Mouse (Mus musculus): ENCODE measurements around the gene Gm10912. TPM values are rescaled to one million over a fixed set of nuclear protein-coding genes. Genes with fewer than 3 reads are reported as not detected.
"Not testable (repeated sequence)": the region's sequence is repeated elsewhere in the genome, so short reads cannot be mapped to it uniquely, and the experiment has no call there.

Gene Gm10912
- polyA plus RNA-seq (2016; fragmentation: Nextera tagmentation; extraction: Ambion mirVana): not detected in 2 replicates

DNA sequence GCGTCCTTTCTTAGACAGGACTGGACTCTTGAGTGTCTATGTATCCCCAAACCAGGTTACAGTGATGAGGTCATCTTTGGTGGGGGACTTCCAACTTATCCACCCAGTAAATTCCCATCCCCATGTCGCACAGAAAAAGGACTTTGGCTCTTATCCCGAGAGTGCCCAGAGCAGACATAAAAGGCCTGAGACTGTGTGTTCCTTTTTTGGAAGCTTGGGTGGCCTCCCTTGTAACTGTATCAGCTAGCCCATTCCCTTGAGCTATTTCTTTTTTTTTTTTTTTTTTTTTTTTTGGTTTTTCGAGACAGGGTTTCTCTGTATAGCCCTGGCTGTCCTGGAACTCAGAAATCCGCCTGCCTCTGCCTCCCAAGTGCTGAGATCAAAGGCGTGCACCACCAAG lies at the start of gene Gm10912:
Gm10912 (plus strand) TSS at position 301 of the 400 bp plus-strand sequence.
- not testable (repeated sequence) for H3K4me3 ChIP-seq; H3K27me3 ChIP-seq (replicated peaks); H3K36me3 ChIP-seq; H3K4me2 ChIP-seq (replicated peaks); H3K9me3 ChIP-seq; ATAC-seq (ENCODE audit: low FRiP score, low read depth); H3K4me1 ChIP-seq; H3K9ac ChIP-seq; H3K27ac ChIP-seq
- 92% methylated on average over 6 of the region's 6 CpGs for WGBS

DNA sequence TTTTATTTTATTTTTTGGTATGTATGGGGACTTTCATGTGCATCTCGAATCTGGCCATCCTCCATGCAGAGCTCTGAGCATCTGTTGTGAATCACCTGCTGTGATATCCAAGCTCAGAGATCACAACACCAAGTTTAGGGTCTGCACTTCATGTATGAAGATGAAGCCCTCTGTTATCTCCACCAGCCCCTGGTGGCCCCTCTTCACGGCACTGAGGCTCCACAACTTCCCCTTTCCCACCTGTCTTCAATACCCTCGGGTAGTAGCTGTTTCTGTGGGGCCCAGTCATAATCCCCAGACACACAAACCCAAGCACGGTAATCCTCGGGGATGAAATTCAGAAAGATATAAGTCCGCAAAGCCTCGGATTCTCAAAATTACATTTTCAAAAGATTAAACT lies 42.5 kb upstream of the Gm10912 start:
- Histone ChIP-seq H3K9me3 (no peaks in the 10 kb centered on the region), H3K4me2 (replicated peaks) (no peak overlapping the region), H3K36me3 (no peaks in the 10 kb centered on the region), H3K9ac (no peak overlapping the region), H3K27ac (no peak overlapping the region), H3K27me3 (replicated peaks) (no peaks in the 10 kb centered on the region), H3K4me1 (no peaks in the 10 kb centered on the region), H3K4me3 (no peak overlapping the region)
- no peak for ATAC-seq (ENCODE audit: low FRiP score, low read depth)
- 87% methylated on average over 7 of the region's 7 CpGs for WGBS

DNA sequence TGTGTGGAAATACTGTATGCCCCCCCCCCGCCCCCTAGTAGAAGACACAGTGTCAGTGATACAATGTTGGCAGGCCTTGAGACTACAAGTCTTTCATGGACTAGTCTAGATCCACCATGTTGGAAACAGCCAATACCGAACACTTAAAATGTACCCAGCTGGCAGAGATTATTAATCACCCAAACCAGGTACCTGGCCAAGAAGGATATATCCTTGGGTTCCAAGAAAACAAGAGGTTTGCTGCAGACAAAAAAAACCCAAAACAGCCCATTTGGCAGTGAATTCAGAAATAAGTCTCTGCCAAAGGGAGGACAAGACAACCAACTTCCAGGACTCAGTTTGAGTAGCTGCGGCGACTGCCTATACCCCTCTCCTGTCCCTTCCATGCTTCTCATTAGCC lies 41.0 kb upstream of the Gm10912 start:
- Histone ChIP-seq H3K4me1 (peaks cover 13% of the 10 kb centered on the region), H3K4me2 (replicated peaks) (no peak overlapping the region), H3K36me3 (no peaks in the 10 kb centered on the region), H3K27ac (no peak overlapping the region), H3K4me3 (no peak overlapping the region), H3K9ac (no peak overlapping the region), H3K9me3 (no peaks in the 10 kb centered on the region), H3K27me3 (replicated peaks) (no peaks in the 10 kb centered on the region)
- WGBS: 92% methylated on average over 4 of the region's 4 CpGs
- ATAC-seq (ENCODE audit: low FRiP score, low read depth): no peak

DNA sequence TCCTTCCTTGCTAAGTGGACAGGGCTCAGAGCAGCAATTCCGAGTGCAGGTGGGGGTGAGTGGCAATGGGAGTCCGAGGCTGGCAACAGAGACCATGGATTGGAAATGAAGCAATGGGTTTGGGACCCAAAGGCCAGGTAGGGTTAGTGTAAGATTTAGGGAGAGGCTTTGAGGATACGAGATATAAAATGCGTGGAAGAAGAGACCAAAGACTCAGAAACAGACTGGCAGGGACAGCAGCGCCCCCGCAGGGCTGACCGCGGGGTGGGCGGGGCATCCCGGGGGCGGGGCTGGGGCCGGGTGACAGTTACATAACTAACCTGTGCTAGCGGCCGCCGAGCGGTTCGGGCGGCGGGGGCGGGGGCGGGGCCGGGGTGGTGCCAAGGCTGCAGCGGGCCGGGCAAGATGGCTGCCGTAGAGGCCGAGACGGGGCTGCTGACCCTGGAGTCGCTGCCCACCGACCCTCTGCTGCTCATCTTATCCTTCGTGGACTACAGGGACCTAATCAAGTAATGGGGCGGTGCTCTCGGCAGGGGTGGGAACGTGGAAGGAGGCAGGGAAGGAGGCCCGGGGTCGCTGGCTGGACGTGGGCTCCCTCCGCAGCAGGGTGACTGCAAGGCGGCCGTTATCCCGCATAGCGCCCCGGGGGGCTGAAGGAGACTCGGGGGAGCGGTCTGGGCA lies 38.0 kb upstream of the Gm10912 start, which contains the start of gene Fbxo3:
Fbxo3 (plus strand) TSS at position 264 of the 681 bp plus-strand sequence.
- Histone ChIP-seq H3K9ac (peak within 1 kb of the TSS; percentile 84), H3K4me1 (peaks cover 14% of the 10 kb centered on the region), H3K36me3 (peaks cover 5% of the 10 kb centered on the region; the same call in 1 of the 2 replicates), H3K4me2 (replicated peaks) (peak within 1 kb of the TSS; percentile 92), H3K27me3 (replicated peaks) (no peaks in the 10 kb centered on the region), H3K9me3 (no peaks in the 10 kb centered on the region), H3K4me3 (peak within 1 kb of the TSS; percentile 71), H3K27ac (0 out of 2 replicates have a peak within 1 kb of the TSS, but pooled peaks have one; percentile 18)
- WGBS: 1% methylated on average over 44 of the region's 44 CpGs
- ATAC-seq (ENCODE audit: low FRiP score, low read depth): peak; percentile 97

DNA sequence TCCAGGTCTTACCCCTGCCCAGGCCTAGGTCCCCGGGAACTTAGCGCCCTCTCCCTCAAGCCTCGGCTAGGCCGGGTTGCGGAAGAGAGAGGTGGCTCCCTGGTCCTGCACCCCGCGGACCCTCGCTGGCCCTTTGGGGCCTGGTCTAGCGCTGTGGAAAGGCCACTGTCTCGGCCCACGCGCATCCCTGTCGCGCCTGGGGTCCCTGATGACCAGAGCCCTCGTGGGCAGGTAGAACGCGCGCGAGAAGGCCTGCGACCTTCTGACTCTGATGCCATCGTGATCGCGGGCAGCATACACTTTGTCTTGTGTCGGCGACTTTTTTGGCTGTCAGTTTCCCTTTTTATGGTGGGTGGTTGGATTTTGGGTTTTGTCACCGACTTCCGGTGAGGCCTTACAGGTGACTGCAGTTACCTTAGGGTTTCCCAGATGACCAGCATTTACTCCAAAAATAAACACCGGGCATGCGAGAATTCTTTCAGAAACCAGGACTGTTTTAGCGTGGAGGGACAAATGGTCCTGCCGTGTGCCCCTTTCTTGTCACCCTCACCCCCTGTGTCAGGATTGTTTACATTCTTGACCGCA lies 37.4 kb upstream of the Gm10912 start, which contains the start of gene 4931422A03Rik:
4931422A03Rik (minus strand) TSS at position 223 of the 585 bp plus-strand sequence.
- no peaks in the 10 kb centered on the region for H3K27me3 ChIP-seq (replicated peaks)
- peak within 1 kb of the TSS; percentile 92 for H3K4me2 ChIP-seq (replicated peaks)
- peaks cover 14% of the 10 kb centered on the region for H3K4me1 ChIP-seq
- peak; percentile 72 for ATAC-seq (ENCODE audit: low FRiP score, low read depth)
- H3K9ac ChIP-seq: peak within 1 kb of the TSS; percentile 84
- peak within 1 kb of the TSS; percentile 71 for H3K4me3 ChIP-seq
- H3K27ac ChIP-seq: 0 out of 2 replicates have a peak within 1 kb of the TSS, but pooled peaks have one; percentile 18
- under 1% methylated on average over 32 of the region's 32 CpGs for WGBS
- H3K36me3 ChIP-seq: peaks cover 5% of the 10 kb centered on the region; the same call in 1 of the 2 replicates
- H3K9me3 ChIP-seq: no peaks in the 10 kb centered on the region

DNA sequence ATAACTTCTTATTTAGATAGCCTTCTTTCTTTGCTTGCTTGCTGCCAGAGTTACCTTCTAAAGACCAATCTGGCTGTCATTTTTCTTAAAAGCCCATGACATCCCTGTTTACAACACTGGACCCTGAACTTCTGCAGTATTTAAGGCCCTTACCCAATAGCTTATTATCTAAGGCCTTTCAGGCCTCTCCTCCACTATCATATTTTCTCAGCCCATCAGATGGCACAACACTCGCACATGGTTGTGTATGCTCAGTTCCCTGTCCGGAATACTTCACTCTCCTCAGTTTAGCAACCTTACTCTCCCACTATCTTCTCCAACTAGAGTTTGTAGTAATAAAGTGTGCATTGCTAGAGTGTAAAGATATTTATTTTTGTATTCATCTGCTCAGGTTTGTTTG lies 36.6 kb upstream of the Gm10912 start:
- WGBS: 79% methylated on average over 2 of the region's 2 CpGs
- H3K4me3 ChIP-seq: no peak overlapping the region
- no peak overlapping the region for H3K9ac ChIP-seq
- H3K4me2 ChIP-seq (replicated peaks): peak overlapping the region; percentile 92
- no peaks in the 10 kb centered on the region for H3K27me3 ChIP-seq (replicated peaks)
- H3K27ac ChIP-seq: no peak overlapping the region
- H3K36me3 ChIP-seq: peaks cover 8% of the 10 kb centered on the region
- peaks cover 14% of the 10 kb centered on the region for H3K4me1 ChIP-seq
- no peak for ATAC-seq (ENCODE audit: low FRiP score, low read depth)
- no peaks in the 10 kb centered on the region for H3K9me3 ChIP-seq

DNA sequence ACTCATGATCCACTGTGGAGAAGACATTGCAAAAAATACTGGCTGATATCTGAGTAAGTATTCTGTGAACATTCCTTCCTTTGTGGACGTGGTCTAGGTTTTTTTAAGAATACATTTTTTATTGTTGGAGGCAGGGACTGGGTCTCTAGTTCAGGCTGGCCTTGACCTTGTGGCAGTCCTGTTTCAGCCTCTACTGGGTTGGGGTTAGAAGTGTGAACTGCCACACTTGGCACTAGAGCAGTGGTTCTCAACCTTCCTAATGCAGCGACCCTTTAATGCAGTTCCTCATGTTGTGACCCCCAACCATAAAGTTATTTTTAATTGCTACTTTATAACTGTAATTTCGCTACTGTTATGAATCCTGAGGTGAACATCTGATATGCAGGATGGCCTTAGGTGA lies 35.2 kb upstream of the Gm10912 start:
- H3K4me3 ChIP-seq: no peak overlapping the region
- no peak overlapping the region for H3K27ac ChIP-seq
- no peak overlapping the region for H3K9ac ChIP-seq
- H3K9me3 ChIP-seq: no peaks in the 10 kb centered on the region
- no peaks in the 10 kb centered on the region for H3K27me3 ChIP-seq (replicated peaks)
- ATAC-seq (ENCODE audit: low FRiP score, low read depth): no peak
- H3K4me2 ChIP-seq (replicated peaks): no peak overlapping the region
- peaks cover 14% of the 10 kb centered on the region for H3K4me1 ChIP-seq
- WGBS: 88% methylated on average over 3 of the region's 3 CpGs
- H3K36me3 ChIP-seq: peaks cover 10% of the 10 kb centered on the region

DNA sequence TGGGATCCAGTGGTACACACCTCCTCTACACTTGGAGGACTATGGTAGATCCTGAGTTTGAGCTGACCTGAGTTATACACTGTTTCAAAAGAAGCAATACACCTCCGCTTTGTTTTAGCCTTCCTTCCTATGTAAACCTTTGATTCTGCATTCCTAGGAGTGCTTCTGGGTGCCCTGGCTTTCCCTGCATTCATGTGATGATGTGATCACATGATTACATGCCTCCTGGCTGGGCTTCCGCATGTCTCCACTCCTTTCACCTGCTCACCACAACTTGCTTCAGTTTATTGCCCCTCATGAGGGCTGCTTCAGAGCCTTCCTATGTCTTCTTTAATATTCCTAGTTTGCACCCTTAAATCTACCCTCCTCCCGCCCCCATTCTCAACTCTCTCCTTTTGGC lies 33.6 kb upstream of the Gm10912 start:
- H3K36me3 ChIP-seq: peaks cover 21% of the 10 kb centered on the region
- WGBS: 95% methylated on average over 3 of the region's 3 CpGs

DNA sequence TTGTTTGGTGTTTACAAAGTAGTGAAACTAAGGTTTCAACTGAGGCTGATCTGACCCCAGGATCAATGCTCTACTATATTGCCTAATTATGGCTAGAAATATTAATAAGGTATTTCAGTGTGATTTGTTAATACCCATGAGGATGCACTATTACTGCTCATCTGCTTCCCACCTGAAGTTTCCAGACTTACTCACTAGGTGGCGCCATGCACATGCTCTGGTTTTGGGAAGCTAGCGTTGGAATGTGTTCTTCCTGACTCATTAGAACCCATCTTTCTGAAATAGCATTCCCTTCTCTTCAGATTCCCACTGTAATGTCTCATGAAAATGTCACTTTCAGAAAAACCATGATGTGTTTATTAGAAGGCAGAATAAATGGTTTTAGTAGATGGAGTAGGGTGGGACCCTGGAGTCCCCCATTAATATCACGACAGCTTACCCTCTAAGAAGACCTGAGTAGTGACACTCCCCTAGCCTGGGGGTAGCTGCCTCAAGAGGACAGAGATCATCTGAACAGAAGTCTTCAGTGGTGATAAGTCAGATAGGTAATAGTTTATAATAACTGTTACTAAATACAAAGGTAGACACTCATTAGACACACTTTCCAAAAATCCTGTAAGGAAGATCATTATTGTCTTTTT lies 30.7 kb upstream of the Gm10912 start:
- H3K36me3 ChIP-seq: peaks cover 30% of the 10 kb centered on the region
- ATAC-seq (ENCODE audit: low FRiP score, low read depth): no peak
- H3K4me1 ChIP-seq: no peaks in the 10 kb centered on the region
- no peak overlapping the region for H3K9ac ChIP-seq
- H3K9me3 ChIP-seq: no peaks in the 10 kb centered on the region
- no peak overlapping the region for H3K4me2 ChIP-seq (replicated peaks)
- no peak overlapping the region for H3K27ac ChIP-seq
- no peak overlapping the region for H3K4me3 ChIP-seq
- WGBS: 35% methylated on average over 3 of the region's 3 CpGs
- no peaks in the 10 kb centered on the region for H3K27me3 ChIP-seq (replicated peaks)

More for the DNA sequence above, 33.6 kb upstream of the Gm10912 start:
- H3K4me1 ChIP-seq: peaks cover 14% of the 10 kb centered on the region
- no peaks in the 10 kb centered on the region for H3K9me3 ChIP-seq
- ATAC-seq (ENCODE audit: low FRiP score, low read depth): no peak
- no peaks in the 10 kb centered on the region for H3K27me3 ChIP-seq (replicated peaks)
- H3K27ac ChIP-seq: no peak overlapping the region
- H3K4me2 ChIP-seq (replicated peaks): no peak overlapping the region
- no peak overlapping the region for H3K4me3 ChIP-seq
- no peak overlapping the region for H3K9ac ChIP-seq

DNA sequence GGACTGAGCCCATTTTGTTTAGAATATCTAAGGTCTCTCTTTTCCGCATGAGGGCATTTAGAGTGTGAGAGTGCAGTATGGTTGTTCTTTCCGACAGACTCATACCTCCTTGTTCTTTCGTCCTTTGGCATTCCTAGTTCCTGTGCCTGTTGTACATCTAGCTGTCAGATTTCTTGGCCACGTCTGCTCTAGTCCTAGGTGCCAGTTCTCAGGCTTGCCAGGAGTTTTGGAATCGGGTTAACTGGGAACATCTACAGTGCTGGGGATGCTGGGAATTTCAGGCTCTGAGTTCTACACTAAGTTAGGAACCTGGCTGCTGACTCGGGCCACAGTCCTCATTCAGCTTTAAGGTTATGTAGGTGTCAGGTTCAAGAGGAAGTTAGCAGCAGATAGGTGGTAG lies 30.0 kb upstream of the Gm10912 start:
- H3K27me3 ChIP-seq (replicated peaks): no peaks in the 10 kb centered on the region
- no peak overlapping the region for H3K9ac ChIP-seq
- no peak overlapping the region for H3K4me2 ChIP-seq (replicated peaks)
- 92% methylated on average over 6 of the region's 6 CpGs for WGBS
- ATAC-seq (ENCODE audit: low FRiP score, low read depth): no peak
- no peak overlapping the region for H3K4me3 ChIP-seq
- no peaks in the 10 kb centered on the region for H3K4me1 ChIP-seq
- no peak overlapping the region for H3K27ac ChIP-seq
- peaks cover 35% of the 10 kb centered on the region for H3K36me3 ChIP-seq
- H3K9me3 ChIP-seq: no peaks in the 10 kb centered on the region

DNA sequence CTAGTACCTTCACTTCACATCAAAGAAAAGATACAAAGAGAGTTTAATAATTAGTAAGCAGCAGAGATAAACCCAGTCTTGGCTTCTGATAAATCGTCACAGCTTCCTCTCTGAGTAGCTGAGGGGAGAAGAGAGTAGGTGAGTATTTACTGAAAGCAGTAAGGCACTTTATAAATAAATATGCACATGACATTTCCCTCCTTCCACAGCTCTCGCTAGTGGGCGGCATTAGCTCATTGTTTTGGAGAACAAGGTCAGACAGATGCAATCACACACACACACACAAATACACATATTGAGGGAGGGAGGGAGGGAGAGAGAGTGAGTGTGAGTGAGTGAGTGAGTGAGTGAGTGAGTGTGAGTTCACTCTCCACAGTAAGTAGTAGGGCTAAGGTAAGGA lies 29.3 kb upstream of the Gm10912 start:
- Histone ChIP-seq H3K27ac (no peak overlapping the region), H3K4me3 (no peak overlapping the region), H3K9me3 (no peaks in the 10 kb centered on the region), H3K4me1 (no peaks in the 10 kb centered on the region), H3K36me3 (peaks cover 35% of the 10 kb centered on the region), H3K27me3 (replicated peaks) (no peaks in the 10 kb centered on the region), H3K4me2 (replicated peaks) (no peak overlapping the region), H3K9ac (no peak overlapping the region)
- 78% methylated on average over 3 of the region's 3 CpGs for WGBS
- no peak for ATAC-seq (ENCODE audit: low FRiP score, low read depth)

DNA sequence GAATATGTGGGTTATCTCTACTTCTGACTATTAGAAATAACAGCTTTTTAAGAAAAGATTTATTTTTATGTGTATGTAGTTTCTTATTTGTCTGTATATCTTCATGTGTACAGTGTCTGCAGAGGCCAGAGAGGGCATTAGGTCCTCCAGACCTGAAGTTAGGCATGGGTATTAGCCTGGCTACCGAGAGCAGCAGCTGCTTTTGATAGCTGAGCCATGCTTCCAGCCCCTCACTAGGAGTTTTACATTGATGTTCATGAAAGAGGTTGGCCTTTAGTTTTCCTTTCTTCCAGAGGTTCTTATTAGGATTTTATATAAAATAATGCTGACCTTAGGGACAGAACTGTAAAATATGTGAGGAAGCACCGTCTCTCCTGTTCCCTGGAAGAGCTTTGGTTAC lies 27.4 kb upstream of the Gm10912 start:
- no peaks in the 10 kb centered on the region for H3K27me3 ChIP-seq (replicated peaks)
- H3K4me3 ChIP-seq: no peak overlapping the region
- WGBS: 43% methylated on average over 2 of the region's 2 CpGs
- no peak overlapping the region for H3K4me2 ChIP-seq (replicated peaks)
- ATAC-seq (ENCODE audit: low FRiP score, low read depth): no peak
- H3K27ac ChIP-seq: no peak overlapping the region
- no peak overlapping the region for H3K9ac ChIP-seq
- no peaks in the 10 kb centered on the region for H3K9me3 ChIP-seq
- peaks cover 31% of the 10 kb centered on the region for H3K36me3 ChIP-seq
- H3K4me1 ChIP-seq: no peaks in the 10 kb centered on the region
